Mouse (Mus musculus): ENCODE results near the gene Rab21.

Rab21 gene

DNA sequence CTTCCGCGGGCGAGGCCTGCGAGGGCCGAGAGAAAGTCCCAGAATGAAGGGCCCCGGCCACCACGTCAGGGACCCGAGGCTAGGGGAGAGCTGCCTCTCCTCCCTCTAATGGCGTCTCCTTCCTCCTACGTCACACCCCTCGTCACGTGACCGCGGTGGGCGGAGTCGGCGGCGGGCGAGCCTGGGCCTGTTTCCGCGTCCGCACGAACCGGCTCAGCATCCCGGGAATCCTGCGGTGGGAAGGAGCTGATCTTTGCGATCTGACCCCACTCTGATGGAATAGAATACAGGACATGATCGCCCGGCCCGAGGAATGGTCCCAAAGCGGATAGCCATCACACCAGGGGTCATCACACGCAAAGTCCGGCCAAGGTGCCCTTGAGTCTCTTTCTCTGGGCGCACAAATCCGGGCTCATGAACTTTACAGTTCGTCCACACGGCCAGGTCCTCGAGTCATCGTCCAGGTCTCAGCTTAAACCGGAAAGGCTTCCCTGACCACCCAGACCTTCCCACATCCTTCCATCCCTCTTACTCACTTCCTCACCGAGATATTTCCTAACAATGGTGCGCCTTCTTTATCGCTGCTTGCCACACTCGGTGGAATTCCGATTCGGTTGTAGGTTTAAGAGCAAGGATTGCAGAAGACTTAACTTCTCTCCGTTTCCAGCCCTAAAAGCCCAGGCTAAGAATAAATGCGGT is at the start of gene Rab21:
Gene Rab21, minus strand, starts transcription at position 122 of the 699 bp plus-strand sequence.
- CTCF ChIA-PET = interaction anchor here in 1 of 4 experiments (0.6 kb wide), 1 partner anchor 133 kb away, joined by 3 read pairs; no protein-coding TSS in a partner anchor
- POLR2A ChIA-PET = interaction anchor here (0.6 to 2.0 kb wide), 34 partner anchors 8 to 142 kb away, joined by 3 to 15 read pairs (median 3); partner anchors contain the start of genes Thap2 (in 3 of the 4), Tmem19 (in 3 of the 4), Tbc1d15 (in 2 of the 4) and Zfc3h1 (in 1 of the 4)

- POLR2A ChIA-PET = interaction anchor here in 3 of 4 experiments (0.7 to 3.9 kb wide), 31 partner anchors 9 to 126 kb away, joined by 3 to 84 read pairs (median 6); partner anchors contain the start of genes Thap2 (in 3 of the 3), Rab21 (in 2 of the 3) and Zfc3h1 (in 2 of the 3)
- CTCF ChIA-PET = no interaction called here
Measured at GRCm38 (mm10) chr10:115363151-115363550, 47.8 kb upstream of the Rab21 start.

DNA sequence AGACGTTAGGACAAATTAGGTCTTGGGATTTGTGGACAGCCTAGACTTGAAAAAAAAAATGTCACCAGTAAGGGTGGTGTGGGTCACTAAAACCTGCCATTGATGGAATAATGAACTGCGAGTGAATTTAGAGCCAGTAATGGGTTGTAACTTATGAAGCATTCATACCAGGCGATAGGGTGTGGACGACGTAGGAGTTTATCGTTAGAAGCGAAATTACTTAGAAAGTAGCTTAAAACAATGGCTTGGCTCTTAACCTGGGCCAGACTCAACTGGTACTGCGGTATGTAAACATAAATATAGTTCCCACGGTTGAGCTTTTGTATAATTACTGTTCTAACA is 47.2 kb upstream of the Rab21 start:
- ChIA-PET POLR2A (interaction anchor here in 3 of 4 experiments (0.7 to 3.9 kb wide), 43 partner anchors 8 to 1701 kb away, joined by 3 to 84 read pairs (median 5); partner anchors contain the start of genes Rab21 (in 3 of the 3), Thap2 (in 3 of the 3), Zfc3h1 (in 2 of the 3) and Cct2 (in 1 of the 3)), CTCF (interaction anchor here in 1 of 4 experiments (0.7 to 1.0 kb wide), 2 partner anchors 8 to 39 kb away, joined by 3 to 4 read pairs; no protein-coding TSS in a partner anchor)

GRCm38 (mm10) chr10:115361840-115362622 is 46.6 kb upstream of the Rab21 start, which contains the start of gene Tmem19:
Gene Tmem19, minus strand, starts transcription at chr10:115362501.
- POLR2A ChIA-PET = interaction anchor here in 3 of 4 experiments (0.5 to 3.9 kb wide), 55 partner anchors 8 to 1702 kb away, joined by 3 to 84 read pairs (median 4); partner anchors contain the start of genes Rab21 (in 3 of the 3), Thap2 (in 3 of the 3), Zfc3h1 (in 2 of the 3) and Cct2 (in 1 of the 3)
- CTCF ChIA-PET = interaction anchor here (0.6 to 1.0 kb wide), 7 partner anchors 9 to 1080 kb away, joined by 3 to 4 read pairs (median 3); no protein-coding TSS in a partner anchor

- POLR2A ChIA-PET = no interaction called here
- CTCF ChIA-PET = no interaction called here
Measured at GRCm38 (mm10) chr10:115359066-115359465, 43.7 kb upstream of the Rab21 start.

GRCm38 (mm10) chr10:115358216-115358919 is 43.0 kb upstream of the Rab21 start:
- ChIA-PET POLR2A (no interaction called here), CTCF (no interaction called here)

DNA sequence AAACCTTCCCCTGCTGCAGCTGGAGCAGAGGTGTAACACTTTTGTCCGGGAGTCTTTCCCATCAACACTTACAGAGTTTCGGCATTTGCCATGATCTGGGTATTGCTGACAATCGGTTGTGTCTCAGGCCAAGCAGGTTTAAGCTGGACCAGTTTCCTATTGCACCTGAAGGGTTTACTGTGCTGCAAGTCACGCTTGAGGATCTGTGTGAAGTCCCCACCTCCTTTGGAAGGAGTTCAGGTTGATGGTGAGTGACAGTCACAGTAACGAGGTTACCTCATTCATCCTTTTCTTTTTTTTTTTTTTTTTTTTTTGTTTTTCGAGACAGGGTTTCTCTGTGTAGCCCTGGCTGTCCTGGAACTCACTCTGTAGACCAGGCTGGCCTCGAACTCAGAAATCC is 40.7 kb upstream of the Rab21 start:
- ChIA-PET CTCF (no interaction called here), POLR2A (interaction anchor here in 3 of 4 experiments (0.6 to 3.8 kb wide), 9 partner anchors 9 to 48 kb away, joined by 3 to 22 read pairs (median 4); partner anchors contain the start of genes Thap2 (in 3 of the 3) and Zfc3h1 (in 2 of the 3))

GRCm38 (mm10) chr10:115355016-115355415 is 39.6 kb upstream of the Rab21 start:
- ChIA-PET CTCF (no interaction called here), POLR2A (interaction anchor here in 3 of 4 experiments (0.6 to 3.8 kb wide), 6 partner anchors 15 to 108 kb away, joined by 3 to 22 read pairs (median 8); partner anchors contain the start of genes Thap2 (in 2 of the 3) and Zfc3h1 (in 2 of the 3))

DNA sequence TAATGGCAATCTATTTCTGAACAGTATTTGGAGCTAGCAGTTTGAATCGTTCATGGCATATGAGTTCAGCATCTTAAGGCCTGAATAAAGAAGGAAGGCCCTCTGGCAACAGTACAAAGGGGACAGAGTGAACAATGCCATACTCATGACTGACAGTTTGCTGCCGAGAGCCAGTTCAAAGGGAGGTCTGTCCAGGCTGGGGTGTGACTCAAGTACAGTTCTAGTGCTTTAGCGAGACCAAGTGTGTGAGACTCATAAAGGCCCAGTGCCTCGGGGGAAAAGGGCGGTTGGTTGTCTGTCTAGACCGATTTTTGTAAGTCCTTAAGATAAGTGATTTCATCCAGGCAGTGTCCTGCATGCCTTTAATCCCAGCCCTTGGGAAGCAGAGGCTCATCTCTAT is 39.2 kb upstream of the Rab21 start:
- ChIA-PET POLR2A (interaction anchor here in 2 of 4 experiments (1.0 to 3.8 kb wide), 5 partner anchors 11 to 30 kb away, joined by 3 to 22 read pairs (median 8); partner anchors contain the start of genes Thap2 (in 2 of the 2) and Zfc3h1 (in 2 of the 2)), CTCF (no interaction called here)

GRCm38 (mm10) chr10:115350810-115351397 is 35.5 kb upstream of the Rab21 start:
- POLR2A ChIA-PET = interaction anchor here in 3 of 4 experiments (0.5 to 4.1 kb wide), 17 partner anchors 9 to 757 kb away, joined by 3 to 39 read pairs (median 3); partner anchors contain the start of genes Thap2 (in 3 of the 3), Tmem19 (in 3 of the 3) and Zfc3h1 (in 2 of the 3)
- CTCF ChIA-PET = interaction anchor here in 2 of 4 experiments (0.5 to 1.4 kb wide), 2 partner anchors 9 to 186 kb away, joined by 3 to 5 read pairs; no protein-coding TSS in a partner anchor

GRCm38 (mm10) chr10:115349509-115349908 is 34.1 kb upstream of the Rab21 start:
- POLR2A ChIA-PET = interaction anchor here in 3 of 4 experiments (0.7 to 4.1 kb wide), 7 partner anchors 13 to 43 kb away, joined by 3 to 39 read pairs (median 9); partner anchors contain the start of genes Tmem19 (in 3 of the 3), Zfc3h1 (in 2 of the 3) and Thap2 (in 1 of the 3)
- CTCF ChIA-PET = interaction anchor here in 1 of 4 experiments (0.6 kb wide), 1 partner anchor 848 kb away, joined by 3 read pairs; no protein-coding TSS in a partner anchor

GRCm38 (mm10) chr10:115349029-115349428 is 33.6 kb upstream of the Rab21 start:
- ChIA-PET POLR2A (interaction anchor here in 3 of 4 experiments (0.6 to 4.1 kb wide), 8 partner anchors 13 to 1145 kb away, joined by 3 to 39 read pairs (median 8); partner anchors contain the start of genes Tmem19 (in 3 of the 3), Zfc3h1 (in 2 of the 3) and Thap2 (in 1 of the 3)), CTCF (interaction anchor here in 2 of 4 experiments (0.6 to 0.7 kb wide), 2 partner anchors 25 to 848 kb away, joined by 3 to 9 read pairs; no protein-coding TSS in a partner anchor)

GRCm38 (mm10) chr10:115348131-115348530 is 32.7 kb upstream of the Rab21 start:
- CTCF ChIA-PET = interaction anchor here in 2 of 4 experiments (0.6 to 0.7 kb wide), 2 partner anchors 25 to 51 kb away, joined by 5 to 9 read pairs; no protein-coding TSS in a partner anchor
- POLR2A ChIA-PET = interaction anchor here (0.6 to 4.1 kb wide), 13 partner anchors 12 to 1146 kb away, joined by 3 to 39 read pairs (median 4); partner anchors contain the start of genes Tmem19 (in 3 of the 4), Rab21 (in 1 of the 4), Thap2 (in 1 of the 4) and Zfc3h1 (in 1 of the 4)

DNA sequence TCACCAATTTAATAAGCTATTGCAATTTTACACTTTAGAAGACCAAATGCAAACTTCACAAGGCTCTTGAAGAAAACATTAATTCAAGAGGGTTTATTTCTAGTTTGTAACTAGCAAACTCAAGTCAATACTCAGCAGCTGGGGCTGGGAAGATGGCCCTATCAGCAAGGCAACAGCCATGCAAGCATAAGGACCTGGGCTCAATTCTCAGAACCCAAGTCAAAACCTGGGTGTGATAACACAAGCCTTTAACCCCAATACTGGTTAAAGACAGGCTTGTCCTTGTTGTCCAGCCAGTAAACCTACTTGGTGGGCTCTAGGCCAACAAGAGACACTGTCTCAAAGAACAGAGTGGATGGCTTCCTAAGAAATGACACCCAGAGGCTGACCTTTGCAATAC is 31.1 kb upstream of the Rab21 start:
- ChIA-PET POLR2A (interaction anchor here in 2 of 4 experiments (1.3 to 3.6 kb wide), 3 partner anchors 8 to 16 kb away, joined by 5 to 14 read pairs (median 6); partner anchors contain the start of gene Tmem19 (in 1 of the 2)), CTCF (no interaction called here)

GRCm38 (mm10) chr10:115342771-115343425 is 27.5 kb upstream of the Rab21 start:
- ChIA-PET CTCF (interaction anchor here in 1 of 4 experiments (0.5 to 1.7 kb wide), 2 partner anchors 20 to 49 kb away, joined by 4 to 5 read pairs; no protein-coding TSS in a partner anchor), POLR2A (interaction anchor here in 3 of 4 experiments (0.6 to 1.7 kb wide), 11 partner anchors 9 to 129 kb away, joined by 3 to 5 read pairs (median 4); partner anchors contain the start of genes Tmem19 (in 3 of the 3), Rab21 (in 1 of the 3), Thap2 (in 1 of the 3) and Zfc3h1 (in 1 of the 3))

DNA sequence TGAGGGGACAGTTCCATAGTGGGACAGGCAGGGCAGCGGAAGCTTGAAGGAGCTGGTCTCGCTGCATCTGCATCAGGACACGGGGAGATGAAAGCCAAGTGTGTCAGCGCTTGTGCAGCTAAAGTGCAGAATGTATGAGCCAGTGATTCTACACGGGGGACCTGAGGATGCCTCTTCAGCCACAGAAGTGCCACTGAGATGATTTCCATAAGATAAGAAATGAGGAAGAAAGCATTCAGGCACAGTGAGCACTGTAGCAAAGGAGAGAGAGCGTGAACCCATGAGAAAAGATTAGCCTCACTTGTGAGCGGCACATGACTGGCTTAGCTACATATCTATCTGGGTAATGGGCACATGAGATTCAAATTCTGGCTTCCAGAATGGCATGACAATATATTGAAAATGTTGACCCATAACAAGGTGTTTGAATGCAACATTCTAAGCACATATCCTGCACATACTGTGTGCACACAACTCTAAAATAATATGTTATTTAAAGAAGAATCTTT is 24.5 kb upstream of the Rab21 start:
- ChIA-PET POLR2A (interaction anchor here in 3 of 4 experiments (0.7 to 1.5 kb wide), 3 partner anchors 11 to 38 kb away, joined by 3 to 4 read pairs (median 3); partner anchors contain the start of gene Rab21 (in 1 of the 3)), CTCF (no interaction called here)

All from embryonic stem cell, embryonic (primary cell).